Mouse (Mus musculus): ENCODE measurements around the gene Vkorc1l1. TPM values are rescaled to one million over a fixed set of nuclear protein-coding genes. Genes with fewer than 3 reads are reported as not detected.
A peak's percentile ranks its signal among the peaks of the same experiment; 100 is the strongest.

Gene Vkorc1l1
- total and polyA plus RNA-seq, 3 experiments = 24.2 to 42.4 TPM; not detected in 1

- Histone ChIP-seq H3K27ac (ENCODE audit: control insufficient read depth, low read depth, low read length) (no peak overlapping the region), H3K79me2 (ENCODE audit: control insufficient read depth, insufficient read depth, low read length, poor library complexity) (peaks cover 13% of the 10 kb centered on the region), H3K27me3 (ENCODE audit: control insufficient read depth in 1 of 2, insufficient read depth in 2 of 2, low read length in 2 of 2) (no peaks in the 10 kb centered on the region), H3K36me3 (ENCODE audit: control insufficient read depth in 1 of 2, insufficient read depth in 2 of 2, low read length in 2 of 2) (peaks cover 0 to 7% of the 10 kb centered on the region in 2 experiments; a peak in 2 of 4 replicates), H3K9ac (ENCODE audit: control insufficient read depth, low read depth, low read length, poor library complexity, severe bottlenecking) (no peak overlapping the region), H3K4me1 (ENCODE audit: control insufficient read depth in 1 of 2, insufficient read depth in 2 of 2, low read length in 2 of 2) (peaks cover 3 to 16% of the 10 kb centered on the region in 2 experiments), H3K9me3 (replicated peaks; ENCODE audit: insufficient read depth, low read length) (no peaks in the 10 kb centered on the region), H3K4me3 (ENCODE audit: control insufficient read depth in 1 of 2, insufficient read depth in 1 of 2, low read depth in 2 of 2, low read length in 2 of 2) (no peak overlapping the region)
- peak; percentile 63 for DNase-seq (ENCODE audit: low read depth, low spot score)
- TF ChIP-seq ZC3H11A (IDR thresholded peaks at IDR 0.05; ENCODE audit: low read depth, low read length) (peak; percentile 42; the same call in 1 of the 2 replicates), TCF12 (IDR thresholded peaks at IDR 0.05; ENCODE audit: low read depth, low read length) (no peak), UBTF (IDR thresholded peaks at IDR 0.05; ENCODE audit: borderline replicate concordance, insufficient read depth, low read depth, low read length) (no peak), MXI1 (IDR thresholded peaks at IDR 0.05; ENCODE audit: low read depth, low read length) (no peak), SMC3 (IDR thresholded peaks at IDR 0.05; ENCODE audit: low read depth, low read length) (peak; percentile 61), CTCF (IDR thresholded peaks at IDR 0.05 in 2 of 3, conservative IDR thresholded peaks at IDR 0.05 in 1 of 3; ENCODE audit: control insufficient read depth in 1 of 3, insufficient read depth in 1 of 3, low read depth in 2 of 3, low read length in 3 of 3, poor library complexity in 1 of 3, severe bottlenecking in 1 of 3) (peak; percentile 73 to 80 (median 77)), RAD21 (IDR thresholded peaks at IDR 0.05; ENCODE audit: low read depth, low read length) (peak; percentile 70)
Measured at GRCm38 (mm10) chr5:129999097-129999496, 57.3 kb downstream of the Vkorc1l1 start.

- peaks cover 13% of the 10 kb centered on the region for H3K79me2 ChIP-seq (ENCODE audit: control insufficient read depth, insufficient read depth, low read length, poor library complexity)
- no peak overlapping the region for H3K4me3 ChIP-seq (ENCODE audit: control insufficient read depth in 1 of 2, insufficient read depth in 1 of 2, low read depth in 2 of 2, low read length in 2 of 2)
- H3K27me3 ChIP-seq (ENCODE audit: control insufficient read depth in 1 of 2, insufficient read depth in 2 of 2, low read length in 2 of 2) = no peaks in the 10 kb centered on the region
- no peaks in the 10 kb centered on the region for H3K9me3 ChIP-seq (replicated peaks; ENCODE audit: insufficient read depth, low read length)
- TF ChIP-seq MAZ (IDR thresholded peaks at IDR 0.05; ENCODE audit: low read depth, low read length) (no peak), KAT2A (conservative IDR thresholded peaks at IDR 0.05; ENCODE audit: low read depth, low read length) (no peak), CHD1 (IDR thresholded peaks at IDR 0.05; ENCODE audit: low read depth, low read length) (no peak), BHLHE40 (IDR thresholded peaks at IDR 0.05; ENCODE audit: borderline replicate concordance, low read depth, low read length) (no peak), TBP (IDR thresholded peaks at IDR 0.05; ENCODE audit: low read depth, low read length) (no peak), SIN3A (IDR thresholded peaks at IDR 0.05; ENCODE audit: low read length) (no peak), EP300 (IDR thresholded peaks at IDR 0.05; ENCODE audit: low read depth in 1 of 2, low read length in 2 of 2) (no peak), TAL1 (IDR thresholded peaks at IDR 0.05; ENCODE audit: low read length) (no peak), ETS1 (IDR thresholded peaks at IDR 0.05; ENCODE audit: low read depth, low read length) (no peak), RCOR1 (IDR thresholded peaks at IDR 0.05; ENCODE audit: low read depth, low read length) (no peak), CHD2 (IDR thresholded peaks at IDR 0.05; ENCODE audit: low read length) (no peak), HCFC1 (IDR thresholded peaks at IDR 0.05; ENCODE audit: low read depth, low read length) (no peak)
- no peak for DNase-seq (ENCODE audit: low read depth, low spot score)
- H3K4me1 ChIP-seq (ENCODE audit: control insufficient read depth in 1 of 2, insufficient read depth in 2 of 2, low read length in 2 of 2) = peaks cover 3 to 16% of the 10 kb centered on the region in 2 experiments
- H3K27ac ChIP-seq (ENCODE audit: control insufficient read depth, low read depth, low read length) = no peak overlapping the region
- H3K9ac ChIP-seq (ENCODE audit: control insufficient read depth, low read depth, low read length, poor library complexity, severe bottlenecking) = no peak overlapping the region
- peaks cover 0 to 7% of the 10 kb centered on the region in 2 experiments; a peak in 2 of 4 replicates for H3K36me3 ChIP-seq (ENCODE audit: control insufficient read depth in 1 of 2, insufficient read depth in 2 of 2, low read length in 2 of 2)
Measured at GRCm38 (mm10) chr5:130000735-130001134, 59.0 kb downstream of the Vkorc1l1 start.
